Mouse (Mus musculus): Measurements from ENCODE around the gene G430095P16Rik. TPM values are rescaled to one million over a fixed set of nuclear protein-coding genes. Genes with fewer than 3 reads are reported as not detected.

The G430095P16Rik gene
- polyA plus RNA-seq (2014; fragmentation: Illumina TruSeq; extraction: RNeasy Lipid Tissue Mini Kit (QIAGEN cat#74804); ENCODE audit: low read depth, low replicate concordance), result 1.8 TPM

GRCm38 (mm10) chr8:84722850-84723570, at the start of gene G430095P16Rik:
Gene G430095P16Rik (plus strand): TSS chr8:84723007.

DNA sequence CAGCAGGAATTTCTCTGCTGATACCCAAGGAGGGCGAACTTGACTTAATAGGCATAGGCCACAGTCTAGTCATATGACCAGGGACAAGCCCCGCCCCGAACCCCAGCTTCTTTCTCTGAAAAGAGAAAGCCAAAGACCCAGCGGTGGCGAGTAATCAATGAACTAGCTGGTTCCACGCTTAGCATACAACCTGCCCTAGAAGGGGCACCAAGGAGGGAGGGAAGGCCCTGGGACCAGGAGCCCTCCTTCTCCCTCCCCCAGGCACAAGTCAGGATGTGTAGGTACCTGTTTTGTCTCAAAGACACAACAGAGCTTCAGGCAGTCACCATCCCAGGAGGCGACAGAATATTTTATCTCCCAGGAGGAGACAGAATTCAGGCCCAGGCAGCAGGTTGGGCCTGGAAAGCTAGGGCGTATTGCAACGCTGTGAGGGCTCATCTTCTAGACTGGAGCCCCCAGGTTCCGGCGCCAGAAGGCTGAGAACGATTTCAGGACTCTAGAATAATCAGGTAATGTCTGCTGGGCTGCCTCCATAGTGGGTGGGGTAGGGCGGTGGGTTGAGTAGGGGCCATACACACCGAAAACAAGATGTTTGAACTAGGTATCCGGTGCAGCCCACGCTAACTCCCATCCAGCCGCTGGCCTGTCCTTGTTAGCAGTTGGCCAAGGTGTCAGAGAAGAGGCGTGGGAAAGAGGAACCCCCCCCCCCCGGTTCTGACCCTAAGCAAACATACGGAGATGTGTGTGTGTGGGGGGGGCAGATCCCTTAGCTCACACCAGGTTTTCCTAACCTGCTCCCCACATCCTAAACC, 36.4 kb upstream of the G430095P16Rik start, which contains the start of gene Trmt1:
Gene Trmt1, plus strand, starts transcription at position 117 of the 812 bp plus-strand sequence.

DNA sequence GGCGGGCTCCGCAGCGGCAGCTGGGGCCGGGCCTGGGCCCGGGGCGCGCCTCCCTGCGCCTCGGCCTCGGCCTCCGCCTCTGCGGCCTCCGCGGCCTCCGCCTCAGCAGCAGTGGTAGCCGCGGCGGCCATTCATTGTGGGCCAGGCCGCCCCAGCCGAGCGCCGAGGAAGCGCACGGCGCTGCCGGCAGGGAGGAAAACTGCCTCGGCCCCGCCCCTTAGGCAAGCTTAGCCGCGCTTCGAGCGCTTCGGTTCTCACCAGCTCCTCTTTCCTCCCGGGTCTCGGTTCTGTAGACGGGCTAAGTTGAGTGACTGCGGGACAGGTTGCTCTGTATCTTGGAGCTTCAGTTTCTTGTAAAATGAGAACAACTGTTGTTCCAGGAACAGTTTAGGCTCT, 35.1 kb upstream of the G430095P16Rik start, which contains the start of gene Nacc1:
Gene Nacc1, minus strand, starts transcription at position 158 of the 396 bp plus-strand sequence.

DNA sequence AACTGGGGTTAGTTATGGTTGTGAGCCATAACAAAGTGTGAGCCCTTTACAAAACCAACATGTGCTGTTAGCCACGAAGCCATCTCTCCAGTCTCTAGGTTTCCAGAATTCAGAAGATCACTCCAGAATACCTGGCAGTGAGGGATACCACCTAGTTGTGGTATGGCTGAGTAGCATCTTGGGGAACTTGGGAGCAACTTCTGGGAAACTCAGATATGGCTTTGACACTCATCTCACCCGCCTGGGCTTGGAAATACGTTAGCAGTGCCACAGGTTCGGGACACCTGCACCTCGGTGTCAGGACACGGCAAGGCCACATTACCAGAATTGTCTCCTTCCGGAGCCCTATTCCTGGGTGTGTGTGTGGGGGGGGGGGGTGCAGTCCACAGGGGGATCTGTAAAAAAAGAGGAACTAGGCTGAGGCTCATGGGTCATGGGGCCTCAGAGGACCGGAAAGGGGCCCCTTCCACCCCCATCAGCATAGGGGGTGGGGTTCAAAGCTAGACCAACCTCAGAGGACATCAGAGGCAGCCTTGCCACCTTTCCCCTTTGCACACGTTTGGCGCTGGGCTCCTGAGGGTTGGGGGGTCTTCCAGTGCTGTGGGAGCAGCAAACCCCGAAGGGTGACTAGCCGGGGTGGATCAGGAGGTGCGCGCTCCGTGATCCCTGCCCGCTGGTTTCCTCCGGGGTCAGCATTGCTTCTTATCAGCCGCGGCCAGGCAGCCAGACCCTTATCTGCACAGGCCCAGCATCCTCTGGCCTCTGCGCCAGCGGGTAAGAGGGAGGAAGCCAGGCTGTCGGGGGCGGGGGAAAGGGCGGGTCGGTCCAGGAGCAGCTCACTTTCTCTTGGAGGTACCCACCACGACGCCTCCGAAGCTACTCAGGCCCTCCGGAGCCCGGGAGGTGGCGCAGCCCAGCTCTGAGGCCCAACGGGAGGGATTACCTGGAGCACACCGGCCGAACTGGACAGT, 21.6 kb upstream of the G430095P16Rik start, which contains the start of gene Lyl1:
Gene Lyl1, plus strand, starts transcription at position 517 of the 971 bp plus-strand sequence.

Other genes with a start within 250 kb of the G430095P16Rik start
- 38.2 TPM for gene Ier2, start 60.2 kb upstream of the G430095P16Rik start, polyA plus RNA-seq (2014; fragmentation: Illumina TruSeq; extraction: RNeasy Lipid Tissue Mini Kit (QIAGEN cat#74804); ENCODE audit: low read depth, low replicate concordance)
- 67.1 TPM for gene Trmt1, start 36.7 kb upstream of the G430095P16Rik start, polyA plus RNA-seq (2014; fragmentation: Illumina TruSeq; extraction: RNeasy Lipid Tissue Mini Kit (QIAGEN cat#74804); ENCODE audit: low read depth, low replicate concordance)
- 48.3 TPM for gene Nacc1, start 35.1 kb upstream of the G430095P16Rik start, polyA plus RNA-seq (2014; fragmentation: Illumina TruSeq; extraction: RNeasy Lipid Tissue Mini Kit (QIAGEN cat#74804); ENCODE audit: low read depth, low replicate concordance)
- gene Lyl1, start 21.6 kb upstream of the G430095P16Rik start, polyA plus RNA-seq (2014; fragmentation: Illumina TruSeq; extraction: RNeasy Lipid Tissue Mini Kit (QIAGEN cat#74804); ENCODE audit: low read depth, low replicate concordance), result 6.4 TPM
- gene Nfix, start 77.3 kb downstream of the G430095P16Rik start, polyA plus RNA-seq (2014; fragmentation: Illumina TruSeq; extraction: RNeasy Lipid Tissue Mini Kit (QIAGEN cat#74804); ENCODE audit: low read depth, low replicate concordance), result 69.9 TPM
- gene Dand5, start 99.8 kb downstream of the G430095P16Rik start, polyA plus RNA-seq (2014; fragmentation: Illumina TruSeq; extraction: RNeasy Lipid Tissue Mini Kit (QIAGEN cat#74804); ENCODE audit: low read depth, low replicate concordance), result 6.5 TPM
- 13.5 TPM for gene Gadd45gip1, start 108.5 kb downstream of the G430095P16Rik start, polyA plus RNA-seq (2014; fragmentation: Illumina TruSeq; extraction: RNeasy Lipid Tissue Mini Kit (QIAGEN cat#74804); ENCODE audit: low read depth, low replicate concordance)
- 56.6 TPM for gene Rad23a, start 117.7 kb downstream of the G430095P16Rik start, polyA plus RNA-seq (2014; fragmentation: Illumina TruSeq; extraction: RNeasy Lipid Tissue Mini Kit (QIAGEN cat#74804); ENCODE audit: low read depth, low replicate concordance)
- 1,480 TPM for gene Calr, start 123.9 kb downstream of the G430095P16Rik start, polyA plus RNA-seq (2014; fragmentation: Illumina TruSeq; extraction: RNeasy Lipid Tissue Mini Kit (QIAGEN cat#74804); ENCODE audit: low read depth, low replicate concordance)
- 31.3 TPM for gene Farsa, start 134.0 kb downstream of the G430095P16Rik start, polyA plus RNA-seq (2014; fragmentation: Illumina TruSeq; extraction: RNeasy Lipid Tissue Mini Kit (QIAGEN cat#74804); ENCODE audit: low read depth, low replicate concordance)
- 21.8 TPM for gene Syce2, start 149.1 kb downstream of the G430095P16Rik start, polyA plus RNA-seq (2014; fragmentation: Illumina TruSeq; extraction: RNeasy Lipid Tissue Mini Kit (QIAGEN cat#74804); ENCODE audit: low read depth, low replicate concordance)
- gene Gcdh, start 170.9 kb downstream of the G430095P16Rik start, polyA plus RNA-seq (2014; fragmentation: Illumina TruSeq; extraction: RNeasy Lipid Tissue Mini Kit (QIAGEN cat#74804); ENCODE audit: low read depth, low replicate concordance), result 45.3 TPM
- 0.34 TPM for gene Klf1, start 178.9 kb downstream of the G430095P16Rik start, polyA plus RNA-seq (2014; fragmentation: Illumina TruSeq; extraction: RNeasy Lipid Tissue Mini Kit (QIAGEN cat#74804); ENCODE audit: low read depth, low replicate concordance)
- 46.1 TPM for gene Dnase2a, start 185.6 kb downstream of the G430095P16Rik start, polyA plus RNA-seq (2014; fragmentation: Illumina TruSeq; extraction: RNeasy Lipid Tissue Mini Kit (QIAGEN cat#74804); ENCODE audit: low read depth, low replicate concordance)
- 0.45 TPM for gene Mast1, start 214.4 kb downstream of the G430095P16Rik start, polyA plus RNA-seq (2014; fragmentation: Illumina TruSeq; extraction: RNeasy Lipid Tissue Mini Kit (QIAGEN cat#74804); ENCODE audit: low read depth, low replicate concordance)
- not detected for gene Rtbdn, start 224.0 kb downstream of the G430095P16Rik start, polyA plus RNA-seq (2014; fragmentation: Illumina TruSeq; extraction: RNeasy Lipid Tissue Mini Kit (QIAGEN cat#74804); ENCODE audit: low read depth, low replicate concordance)
- 6.1 TPM for gene Gm49661, start 246.4 kb downstream of the G430095P16Rik start, polyA plus RNA-seq (2014; fragmentation: Illumina TruSeq; extraction: RNeasy Lipid Tissue Mini Kit (QIAGEN cat#74804); ENCODE audit: low read depth, low replicate concordance)
- 210 TPM for gene Prdx2, start 246.6 kb downstream of the G430095P16Rik start, polyA plus RNA-seq (2014; fragmentation: Illumina TruSeq; extraction: RNeasy Lipid Tissue Mini Kit (QIAGEN cat#74804); ENCODE audit: low read depth, low replicate concordance)
- gene Rnaseh2a, start 246.8 kb downstream of the G430095P16Rik start, polyA plus RNA-seq (2014; fragmentation: Illumina TruSeq; extraction: RNeasy Lipid Tissue Mini Kit (QIAGEN cat#74804); ENCODE audit: low read depth, low replicate concordance), result 64.5 TPM

All from adipose tissue, adult 10 weeks (tissue).